Mouse (Mus musculus): ENCODE measurements at regions not wholly inside any gene's neighbourhood (a gene's known extent, or its start where the extent isn't known, plus 50 kb on each side); places are given as distances from the start of the nearest gene placed in this dataset.

DNA sequence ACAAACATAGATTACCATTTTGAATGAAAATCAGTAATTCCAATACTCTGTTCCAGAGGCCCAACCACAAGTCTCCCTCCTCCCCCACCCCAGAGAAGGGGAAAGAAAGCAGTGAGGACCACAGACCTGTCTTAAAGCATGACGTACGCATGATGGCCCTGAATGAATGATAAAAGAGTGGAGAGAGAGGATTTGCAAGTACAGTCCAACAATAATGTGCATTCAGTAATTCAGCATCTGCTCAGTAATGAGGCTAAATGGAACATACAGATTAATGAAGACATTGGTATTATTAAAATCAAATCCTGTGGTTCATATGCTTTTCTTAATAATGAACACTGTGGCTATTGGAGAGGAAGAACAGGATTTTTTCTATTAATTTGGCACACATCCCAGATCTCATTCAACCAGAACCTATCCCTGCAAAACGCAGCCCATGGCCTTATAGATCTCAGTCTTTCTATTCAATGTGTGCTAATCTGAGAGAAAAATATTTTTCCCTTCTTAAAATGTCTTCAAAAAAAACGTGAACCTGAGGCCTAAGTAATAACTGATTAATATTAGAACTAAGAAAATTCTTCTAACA lies 430.7 kb upstream of the Tbc1d2b start:
- no peak overlapping the region for H3K27ac ChIP-seq (replicated peaks)
- H3K9me3 ChIP-seq (replicated peaks): no peaks in the 10 kb centered on the region
- DNase-seq (ENCODE audit: low spot score): no peak
- no peak overlapping the region for H3K4me3 ChIP-seq
- WGBS: 49% methylated on average over 4 of the region's 4 CpGs
- peaks cover 83% of the 10 kb centered on the region for H3K27me3 ChIP-seq (ENCODE audit: low read depth, poor library complexity, severe bottlenecking)
- H3K36me3 ChIP-seq: no peaks in the 10 kb centered on the region
- peaks cover 22% of the 10 kb centered on the region for H3K4me1 ChIP-seq

DNA sequence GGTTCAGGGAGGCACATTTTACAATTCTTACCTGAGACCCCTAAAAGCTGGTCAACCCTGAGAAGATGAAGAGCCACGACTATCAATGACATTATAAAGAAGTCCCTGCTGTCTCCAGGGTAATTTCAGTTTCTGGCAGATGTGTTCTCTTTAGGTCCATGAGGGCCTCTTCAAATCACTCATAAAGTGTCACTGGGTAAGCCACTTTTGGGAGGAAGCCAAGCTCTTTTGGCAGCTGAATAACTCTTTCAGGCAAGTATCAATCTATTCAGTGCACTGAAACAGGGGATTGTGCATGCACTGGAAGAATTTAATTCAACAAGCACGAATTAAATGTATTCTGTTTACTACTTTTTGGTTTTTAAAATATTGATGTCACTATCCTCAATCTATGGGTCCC lies 443.1 kb upstream of the Tbc1d2b start:
- no peak for DNase-seq (ENCODE audit: low spot score)
- H3K4me1 ChIP-seq: no peaks in the 10 kb centered on the region
- peaks cover 5% of the 10 kb centered on the region; the same call in 1 of the 2 replicates for H3K27me3 ChIP-seq (ENCODE audit: low read depth, poor library complexity, severe bottlenecking)
- H3K4me3 ChIP-seq: no peak overlapping the region
- no peaks in the 10 kb centered on the region; the same call in 1 of the 2 replicates for H3K9me3 ChIP-seq (replicated peaks)
- WGBS: 72% methylated on average over 2 of the region's 2 CpGs
- H3K27ac ChIP-seq (replicated peaks): no peak overlapping the region
- H3K36me3 ChIP-seq: no peaks in the 10 kb centered on the region

DNA sequence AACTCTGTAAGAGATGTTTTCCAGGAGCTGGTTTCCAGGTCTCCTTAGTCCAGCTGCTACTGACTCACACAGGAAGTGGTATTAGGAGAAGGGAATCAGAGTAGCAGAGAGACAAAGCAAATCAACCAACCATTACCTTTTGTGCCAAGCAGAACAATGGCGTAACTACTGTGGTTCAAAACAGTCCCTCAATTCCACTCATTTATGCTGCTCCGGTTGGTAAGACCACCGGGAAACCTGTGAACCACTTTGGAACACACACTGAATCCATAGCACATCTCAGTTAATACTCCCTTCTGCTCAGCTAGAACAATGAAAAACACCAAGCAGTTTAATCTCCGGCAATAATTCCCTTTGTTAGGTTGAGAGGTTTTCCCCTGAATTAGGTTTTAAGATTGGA lies 460.8 kb upstream of the Tbc1d2b start:
- Histone ChIP-seq H3K27me3 (ENCODE audit: low read depth, poor library complexity, severe bottlenecking) (no peaks in the 10 kb centered on the region), H3K36me3 (no peaks in the 10 kb centered on the region), H3K27ac (replicated peaks) (no peak overlapping the region), H3K9me3 (replicated peaks) (no peaks in the 10 kb centered on the region), H3K4me3 (no peak overlapping the region), H3K4me1 (peaks cover 10% of the 10 kb centered on the region)
- WGBS: 16% methylated on average over 4 of the region's 4 CpGs
- DNase-seq (ENCODE audit: low spot score): no peak

DNA sequence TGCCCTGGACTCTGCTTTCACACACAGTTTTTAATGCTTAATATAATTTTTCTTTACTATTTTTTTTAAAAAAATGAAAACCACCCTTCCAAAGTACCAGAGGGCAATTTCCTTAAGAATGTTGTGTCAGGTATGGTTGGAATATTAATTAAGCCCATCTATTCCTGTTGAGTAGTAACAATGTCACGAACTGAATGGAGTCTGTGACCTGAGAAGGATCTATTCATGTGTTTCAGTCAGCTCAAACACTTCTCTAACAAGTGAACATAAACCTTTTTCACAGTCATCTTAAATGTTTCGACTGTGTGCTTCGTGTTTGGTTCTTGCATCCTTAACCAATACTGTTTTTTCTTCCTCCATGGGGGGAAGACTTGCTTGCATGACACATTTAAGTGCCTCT lies 486.6 kb upstream of the Tbc1d2b start:
- no peak for DNase-seq (ENCODE audit: low spot score)
- Histone ChIP-seq H3K36me3 (no peaks in the 10 kb centered on the region), H3K27me3 (ENCODE audit: low read depth, poor library complexity, severe bottlenecking) (no peaks in the 10 kb centered on the region), H3K9me3 (replicated peaks) (no peaks in the 10 kb centered on the region), H3K4me3 (no peak overlapping the region), H3K27ac (replicated peaks) (no peak overlapping the region), H3K4me1 (peaks cover 16% of the 10 kb centered on the region)
- 22% methylated on average over 3 of the region's 3 CpGs for WGBS

DNA sequence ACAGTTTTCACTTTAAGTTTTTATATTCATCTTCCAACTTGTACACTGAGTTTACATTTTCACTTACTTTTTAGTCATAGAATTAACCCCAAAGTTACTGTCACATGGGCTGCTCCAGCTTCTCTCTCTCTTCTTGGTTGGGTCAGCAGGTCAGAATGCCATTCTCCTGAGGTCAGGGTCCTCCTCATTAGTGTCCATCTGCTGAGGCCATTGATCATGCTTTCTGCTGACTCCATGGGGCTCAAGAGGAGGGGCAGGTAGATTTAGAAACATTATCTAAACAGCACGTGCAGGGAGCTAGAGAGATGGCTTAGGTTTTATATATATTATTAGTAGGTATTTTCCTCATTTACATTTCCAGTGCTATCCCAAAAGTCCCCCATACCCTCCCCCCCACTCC lies 503.7 kb upstream of the Tbc1d2b start:
- 43% methylated on average over 1 of the region's 1 CpGs for WGBS
- Histone ChIP-seq H3K27ac (replicated peaks) (no peak overlapping the region), H3K4me1 (no peaks in the 10 kb centered on the region), H3K9me3 (replicated peaks) (no peaks in the 10 kb centered on the region), H3K4me3 (no peak overlapping the region), H3K27me3 (ENCODE audit: low read depth, poor library complexity, severe bottlenecking) (no peaks in the 10 kb centered on the region), H3K36me3 (no peaks in the 10 kb centered on the region)
- DNase-seq (ENCODE audit: low spot score): no peak

DNA sequence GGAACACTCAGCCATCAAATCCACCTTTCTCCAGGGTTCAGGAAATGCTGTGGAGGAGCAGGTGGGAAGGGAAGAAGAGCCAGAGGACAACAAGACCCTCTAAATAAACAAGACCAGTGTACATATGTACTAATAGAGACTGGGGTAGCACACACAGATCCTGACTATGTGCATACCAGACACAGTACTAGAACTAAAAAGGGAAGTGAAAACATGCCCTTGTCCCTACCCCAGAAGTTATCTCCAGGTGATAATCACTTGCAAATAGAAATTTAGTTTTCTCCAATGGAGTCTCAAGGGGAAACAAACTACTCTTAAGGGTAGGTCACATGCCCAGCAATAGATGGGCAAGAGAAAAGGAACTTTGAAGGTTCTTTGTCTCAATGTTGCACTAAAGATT lies 518.9 kb upstream of the Tbc1d2b start:
- Histone ChIP-seq H3K27me3 (ENCODE audit: low read depth, poor library complexity, severe bottlenecking) (no peaks in the 10 kb centered on the region), H3K4me1 (no peaks in the 10 kb centered on the region)

DNA sequence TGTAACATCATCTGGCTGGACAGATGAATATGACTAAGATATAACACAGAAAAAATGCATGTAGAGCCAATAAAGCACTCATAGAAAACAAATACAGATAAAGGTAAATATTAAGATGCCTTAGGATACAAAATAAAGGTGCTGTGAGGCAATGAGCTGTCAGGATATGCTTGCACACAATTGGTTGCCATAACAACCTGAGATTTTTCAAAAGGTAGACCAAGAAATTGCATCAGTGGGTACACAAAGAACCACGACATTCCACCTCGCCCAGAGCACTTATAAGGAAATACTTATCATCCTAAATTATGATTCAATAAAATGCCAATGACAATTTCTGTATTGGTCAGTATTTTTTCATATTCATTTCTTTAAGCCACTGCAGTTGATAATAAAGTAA lies 521.3 kb upstream of the Tbc1d2b start:
- no peaks in the 10 kb centered on the region for H3K36me3 ChIP-seq
- no peak for DNase-seq (ENCODE audit: low spot score)
- no peaks in the 10 kb centered on the region for H3K27me3 ChIP-seq (ENCODE audit: low read depth, poor library complexity, severe bottlenecking)
- H3K9me3 ChIP-seq (replicated peaks): no peaks in the 10 kb centered on the region
- no peak overlapping the region for H3K27ac ChIP-seq (replicated peaks)
- no peaks in the 10 kb centered on the region for H3K4me1 ChIP-seq
- WGBS: 82% methylated on average over 2 of the region's 2 CpGs
- H3K4me3 ChIP-seq: no peak overlapping the region

More for the DNA sequence above, 518.9 kb upstream of the Tbc1d2b start:
- Histone ChIP-seq H3K9me3 (replicated peaks) (no peaks in the 10 kb centered on the region), H3K27ac (replicated peaks) (no peak overlapping the region), H3K4me3 (no peak overlapping the region), H3K36me3 (no peaks in the 10 kb centered on the region)
- no peak for DNase-seq (ENCODE audit: low spot score)

DNA sequence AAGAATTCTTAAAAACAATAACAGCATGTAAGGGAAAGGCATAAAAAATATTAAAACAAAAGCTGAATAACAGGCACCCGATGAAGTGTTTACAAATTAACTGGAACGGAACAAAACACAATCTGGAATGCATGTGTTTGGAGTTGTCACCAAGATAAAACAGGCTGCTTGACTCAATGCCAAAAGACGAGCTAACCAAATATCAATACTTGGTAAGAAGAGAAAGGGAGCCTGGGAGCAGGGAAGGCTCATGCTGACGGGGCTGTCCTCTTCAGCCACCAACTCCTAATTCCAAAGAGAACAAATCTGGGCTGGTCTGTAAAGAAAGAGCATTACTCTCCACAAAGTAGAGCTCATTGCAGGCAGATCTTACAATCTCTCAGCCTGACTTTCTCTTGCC lies 545.4 kb upstream of the Zic4 start:
- Histone ChIP-seq H3K27ac (replicated peaks) (no peak overlapping the region), H3K4me3 (no peak overlapping the region), H3K27me3 (ENCODE audit: low read depth, poor library complexity, severe bottlenecking) (no peaks in the 10 kb centered on the region), H3K36me3 (no peaks in the 10 kb centered on the region), H3K4me1 (no peaks in the 10 kb centered on the region), H3K9me3 (replicated peaks) (peaks cover 6% of the 10 kb centered on the region; the same call in 1 of the 2 replicates)
- no peak for DNase-seq (ENCODE audit: low spot score)
- 69% methylated on average over 4 of the region's 4 CpGs for WGBS

DNA sequence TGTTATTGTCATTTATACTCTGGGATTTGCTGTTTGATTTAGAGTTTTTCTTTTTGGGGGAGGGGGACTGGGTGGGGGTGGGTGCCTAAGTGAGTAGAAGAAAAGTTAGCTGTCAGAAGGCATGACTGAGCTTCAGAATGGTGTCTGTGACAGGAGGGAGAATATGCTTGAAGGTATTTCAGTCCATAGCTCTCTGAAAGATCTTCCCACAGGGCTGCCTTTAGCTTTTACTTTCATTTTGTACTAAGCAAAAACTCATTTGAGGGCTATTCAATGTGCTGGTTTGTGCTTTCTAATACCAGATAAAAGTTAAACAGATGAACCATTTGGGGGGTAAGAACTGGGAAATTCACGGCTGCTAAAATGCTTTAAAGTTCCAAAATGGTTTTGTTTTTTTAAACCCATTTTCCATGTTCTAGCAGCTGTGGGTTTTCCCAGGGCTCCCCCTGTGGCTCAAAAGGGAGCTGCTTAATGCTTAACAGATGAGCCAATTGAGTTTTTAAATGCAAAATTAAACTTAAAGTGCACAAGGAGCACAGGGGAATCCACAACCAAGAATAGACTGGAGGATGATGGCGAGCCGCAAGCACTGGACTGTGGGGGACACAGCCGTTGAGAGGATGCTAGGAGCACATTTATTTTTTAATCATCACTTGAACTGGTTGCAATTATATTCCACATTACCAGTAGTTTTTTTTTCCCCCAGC lies 538.5 kb upstream of the Zic4 start:
- DNase-seq (ENCODE audit: low spot score): no peak
- Histone ChIP-seq H3K4me3 (no peak overlapping the region), H3K4me1 (peaks cover 6% of the 10 kb centered on the region; the same call in 1 of the 2 replicates), H3K9me3 (replicated peaks) (peaks cover 4% of the 10 kb centered on the region; the same call in 1 of the 2 replicates), H3K36me3 (no peaks in the 10 kb centered on the region), H3K27me3 (ENCODE audit: low read depth, poor library complexity, severe bottlenecking) (no peaks in the 10 kb centered on the region), H3K27ac (replicated peaks) (no peak overlapping the region)
- WGBS: 77% methylated on average over 4 of the region's 4 CpGs

DNA sequence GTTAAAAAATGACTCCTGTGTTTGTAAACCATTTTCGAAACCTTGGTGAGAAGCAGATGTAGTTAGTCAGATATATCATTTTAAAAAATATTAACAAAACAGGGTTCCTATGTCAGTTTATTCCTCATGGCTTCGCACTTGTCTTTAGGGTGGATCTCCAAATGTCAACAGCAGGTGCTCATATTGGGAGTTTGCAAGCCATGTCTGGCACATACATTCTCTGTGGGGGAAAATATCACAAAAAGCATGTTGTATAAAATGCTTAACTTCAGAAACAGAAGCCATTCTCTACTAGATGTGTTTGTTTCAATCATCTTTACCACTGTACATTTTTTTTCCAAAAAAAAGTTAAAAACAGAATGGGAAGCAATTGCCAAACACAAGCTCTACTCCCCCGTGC lies 534.7 kb upstream of the Zic4 start:
- H3K36me3 ChIP-seq: no peaks in the 10 kb centered on the region
- no peaks in the 10 kb centered on the region for H3K9me3 ChIP-seq (replicated peaks)
- DNase-seq (ENCODE audit: low spot score): no peak
- no peak overlapping the region for H3K27ac ChIP-seq (replicated peaks)
- no peak overlapping the region for H3K4me3 ChIP-seq
- H3K27me3 ChIP-seq (ENCODE audit: low read depth, poor library complexity, severe bottlenecking): no peaks in the 10 kb centered on the region
- 88% methylated on average over 3 of the region's 3 CpGs for WGBS
- peaks cover 7% of the 10 kb centered on the region; the same call in 1 of the 2 replicates for H3K4me1 ChIP-seq

DNA sequence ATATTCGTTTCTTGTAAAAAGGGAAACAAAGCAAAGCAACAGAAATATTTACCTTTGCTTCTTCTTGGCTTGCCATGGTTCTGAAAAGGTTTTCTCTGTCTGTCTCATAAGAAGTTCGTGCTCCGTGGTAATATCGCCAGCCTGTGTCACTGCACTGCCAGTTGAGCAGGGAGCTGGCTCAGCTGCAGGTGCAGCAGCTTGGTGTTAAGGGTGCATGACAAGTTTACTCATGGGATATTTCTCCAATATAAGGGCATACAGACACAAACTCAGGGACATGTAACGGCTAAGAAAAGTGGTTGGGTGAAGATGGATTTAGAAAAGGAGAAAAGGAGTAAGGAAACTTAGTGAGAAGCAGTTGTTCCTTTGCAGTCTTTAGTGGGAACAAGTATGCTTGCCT lies 533.5 kb upstream of the Zic4 start:
- Histone ChIP-seq H3K27me3 (ENCODE audit: low read depth, poor library complexity, severe bottlenecking) (no peaks in the 10 kb centered on the region), H3K36me3 (no peaks in the 10 kb centered on the region), H3K4me3 (no peak overlapping the region), H3K4me1 (peaks cover 6% of the 10 kb centered on the region), H3K27ac (replicated peaks) (no peak overlapping the region), H3K9me3 (replicated peaks) (no peaks in the 10 kb centered on the region)
- DNase-seq (ENCODE audit: low spot score): no peak
- WGBS: 55% methylated on average over 5 of the region's 5 CpGs

DNA sequence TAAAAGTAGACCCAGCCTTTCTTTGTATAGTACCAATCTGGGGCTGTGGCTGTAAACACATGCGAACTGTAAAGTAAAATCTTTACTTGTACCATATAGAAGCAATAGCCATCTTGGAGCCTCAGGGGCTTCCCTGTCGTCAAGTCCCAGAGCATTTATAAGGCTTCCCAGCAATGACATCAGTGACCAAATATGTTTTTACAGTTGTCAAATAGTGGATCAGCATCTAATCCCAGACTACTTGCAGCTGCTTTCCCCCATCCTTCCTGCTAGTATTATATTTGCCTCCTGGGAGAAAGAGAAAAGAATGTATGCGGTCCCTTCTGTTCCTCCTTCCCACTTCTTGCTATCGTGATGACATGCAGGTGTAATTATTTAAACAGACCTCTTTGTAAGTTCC lies 531.5 kb upstream of the Zic4 start:
- DNase-seq (ENCODE audit: low spot score): no peak
- WGBS: 78% methylated on average over 4 of the region's 4 CpGs
- Histone ChIP-seq H3K27ac (replicated peaks) (no peak overlapping the region), H3K36me3 (no peaks in the 10 kb centered on the region), H3K27me3 (ENCODE audit: low read depth, poor library complexity, severe bottlenecking) (no peaks in the 10 kb centered on the region), H3K4me3 (no peak overlapping the region), H3K4me1 (peaks cover 13% of the 10 kb centered on the region), H3K9me3 (replicated peaks) (no peaks in the 10 kb centered on the region)

DNA sequence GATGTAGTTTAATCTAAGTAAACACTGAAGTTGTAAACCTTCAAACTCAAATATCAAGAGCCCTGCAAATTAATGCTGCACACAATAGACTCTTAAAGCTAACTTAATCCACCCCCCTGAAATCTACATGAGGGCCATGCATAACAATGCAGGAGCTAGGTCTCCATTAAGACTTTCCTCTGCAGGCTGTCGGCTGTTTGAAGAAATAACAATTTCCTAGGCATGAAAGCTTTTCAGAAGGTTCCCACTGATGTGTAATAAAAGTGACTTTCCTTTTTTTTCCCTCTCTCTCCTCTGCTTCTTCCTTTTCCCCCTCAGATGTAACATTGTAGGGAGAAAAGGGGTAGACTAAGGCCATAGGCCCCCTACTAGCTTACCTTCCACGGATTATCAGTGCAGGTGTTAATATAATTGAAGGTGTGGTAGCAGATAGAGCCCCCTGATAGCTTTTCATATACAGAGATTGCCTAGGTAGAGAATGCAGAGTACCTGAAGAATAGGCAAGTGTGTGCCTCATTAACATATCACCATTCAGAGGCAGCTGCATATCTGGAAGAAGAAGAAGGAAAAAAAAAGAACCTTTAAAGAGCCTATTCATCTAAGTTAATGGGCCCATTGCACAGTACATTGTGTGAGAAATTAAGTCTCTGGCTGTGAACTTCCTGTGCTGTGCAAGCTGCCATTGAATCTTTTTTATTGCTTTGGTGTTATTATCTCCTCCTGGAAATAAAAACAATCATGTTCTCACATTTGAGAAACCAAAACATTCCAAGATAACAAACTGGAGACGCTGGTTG lies 528.3 kb upstream of the Zic4 start:
- H3K9me3 ChIP-seq (replicated peaks): no peaks in the 10 kb centered on the region
- H3K4me3 ChIP-seq: no peak overlapping the region
- no peak overlapping the region for H3K27ac ChIP-seq (replicated peaks)
- DNase-seq (ENCODE audit: low spot score): no peak
- WGBS: 13% methylated on average over 3 of the region's 3 CpGs
- no peaks in the 10 kb centered on the region for H3K36me3 ChIP-seq
- peaks cover 20% of the 10 kb centered on the region for H3K4me1 ChIP-seq
- H3K27me3 ChIP-seq (ENCODE audit: low read depth, poor library complexity, severe bottlenecking): no peaks in the 10 kb centered on the region

Measured in midbrain, embryonic 10.5 days (tissue).